Mouse (Mus musculus) heart, embryonic 15.5 days (tissue): ENCODE measurements around the gene Klhl22. TPM values are rescaled to one million over a fixed set of nuclear protein-coding genes. Genes with fewer than 3 reads are reported as not detected.

Experiments
- ATAC-seq: fragments of 200-750 bp; cut with Nextera tagmentation; replicated peaks from 2 replicates; pipeline ENCODE4 v1.8.0; 2017; ENCODE audit warnings: low read depth, moderate TSS enrichment; ENCODE audit not compliant: insufficient number of reproducible peaks, insufficient read depth, low FRiP score
- H3K27ac ChIP-seq: fragments of 300-500 bp; sonication (generic); 2 replicates; pipeline ENCODE4 v1.5.1; 2015; ENCODE audit warnings: mild to moderate bottlenecking, inconsistent platforms
- H3K27me3 ChIP-seq: fragments of 300-500 bp; sonication (generic); 2 replicates; pipeline ENCODE4 v1.6.1; 2015; ENCODE audit warnings: inconsistent platforms
- H3K36me3 ChIP-seq: fragments of 300-500 bp; sonication (generic); 2 replicates; pipeline ENCODE4 v1.6.1; 2015; ENCODE audit warnings: mild to moderate bottlenecking, inconsistent platforms
- H3K4me1 ChIP-seq: fragments of 300-500 bp; sonication (generic); replicated peaks from 2 replicates; pipeline ENCODE4 v1.6.1; 2015; ENCODE audit warnings: inconsistent platforms
- H3K4me2 ChIP-seq: fragments of 300-500 bp; sonication (generic); 2 replicates; pipeline ENCODE4 v1.6.1; 2015; ENCODE audit warnings: inconsistent platforms, mild to moderate bottlenecking, moderate library complexity
- H3K4me3 ChIP-seq: fragments of 300-500 bp; sonication (generic); 2 replicates; pipeline ENCODE4 v1.5.1; 2015; ENCODE audit warnings: mild to moderate bottlenecking, inconsistent platforms
- H3K9ac ChIP-seq: fragments of 300-500 bp; sonication (generic); 2 replicates; pipeline ENCODE4 v1.6.1; 2015; ENCODE audit warnings: mild to moderate bottlenecking, inconsistent platforms
- H3K9me3 ChIP-seq: fragments of 300-500 bp; sonication (generic); replicated peaks from 2 replicates; pipeline ENCODE4 v1.6.1; 2016; ENCODE audit warnings: inconsistent platforms
- WGBS: fragments of 180-500 bp; shearing (Covaris S2); methylation state at CpG from one replicate; pipeline ENCODE4 v1.1.7; 2015; ENCODE audit warnings: mixed read lengths; 5-methylcytosine and 5-hydroxymethylcytosine counted together
- polyA plus RNA-seq: library from polyadenylated mRNA; unstranded; fragments of >200 nt; fragmentation: Nextera tagmentation; extraction: Ambion mirVana; gene quantifications from 2 replicates; pipeline ENCODE4 v1.2.1, GENCODE M21; 2015

The Klhl22 gene
- polyA plus RNA-seq, 1 experiment from 2014 or later, result 33.0 TPM

DNA sequence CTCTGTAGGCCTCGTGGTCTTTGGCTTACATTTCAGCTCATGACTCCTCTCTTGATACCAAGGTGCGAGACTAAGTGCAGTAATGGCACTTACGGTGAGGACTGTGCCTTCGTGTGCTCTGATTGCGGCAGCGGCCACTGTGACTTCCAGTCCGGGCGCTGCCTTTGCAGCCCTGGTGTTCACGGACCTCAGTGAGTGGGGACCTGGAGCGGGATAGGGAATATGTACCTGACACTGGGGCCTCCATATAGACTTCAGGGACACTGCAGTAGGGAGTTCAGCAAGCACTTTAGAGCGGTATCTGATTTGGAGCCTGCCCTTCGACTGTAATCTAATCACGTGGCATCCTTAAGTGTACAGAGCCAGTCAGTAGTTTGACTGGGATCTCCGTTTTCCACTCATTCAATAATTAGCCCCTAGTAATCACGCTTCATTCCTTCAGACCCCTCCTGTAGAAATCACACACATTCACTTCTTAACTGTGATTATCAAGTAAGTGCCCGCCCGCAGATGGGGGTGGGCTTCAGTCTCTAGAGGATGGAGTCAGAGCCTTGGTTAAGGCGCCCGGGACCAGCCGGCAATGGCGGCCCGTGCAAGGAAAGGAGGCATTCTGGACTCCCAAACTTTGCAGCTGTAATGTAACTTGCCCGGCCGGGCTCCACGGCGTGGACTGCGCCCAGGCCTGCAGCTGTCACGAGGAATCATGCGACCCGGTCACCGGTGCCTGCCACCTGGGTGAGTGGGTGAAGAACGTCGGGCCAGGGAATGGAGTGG lies 44.4 kb downstream of the Klhl22 start:
- 0 out of 2 replicates have a peak overlapping the region, but pooled peaks have one; percentile 14 for H3K9ac ChIP-seq
- peak overlapping the region; percentile 82 for H3K4me2 ChIP-seq
- H3K4me3 ChIP-seq, result peak overlapping the region; percentile 43
- H3K27ac ChIP-seq, result no peak overlapping the region
- ATAC-seq, result no peak
- no peaks in the 10 kb centered on the region for H3K9me3 ChIP-seq
- H3K4me1 ChIP-seq, result peaks cover 73% of the 10 kb centered on the region
- no peaks in the 10 kb centered on the region for H3K36me3 ChIP-seq
- peaks cover 82% of the 10 kb centered on the region for H3K27me3 ChIP-seq
- WGBS, result 36% methylated on average over 33 of the region's 33 CpGs

DNA sequence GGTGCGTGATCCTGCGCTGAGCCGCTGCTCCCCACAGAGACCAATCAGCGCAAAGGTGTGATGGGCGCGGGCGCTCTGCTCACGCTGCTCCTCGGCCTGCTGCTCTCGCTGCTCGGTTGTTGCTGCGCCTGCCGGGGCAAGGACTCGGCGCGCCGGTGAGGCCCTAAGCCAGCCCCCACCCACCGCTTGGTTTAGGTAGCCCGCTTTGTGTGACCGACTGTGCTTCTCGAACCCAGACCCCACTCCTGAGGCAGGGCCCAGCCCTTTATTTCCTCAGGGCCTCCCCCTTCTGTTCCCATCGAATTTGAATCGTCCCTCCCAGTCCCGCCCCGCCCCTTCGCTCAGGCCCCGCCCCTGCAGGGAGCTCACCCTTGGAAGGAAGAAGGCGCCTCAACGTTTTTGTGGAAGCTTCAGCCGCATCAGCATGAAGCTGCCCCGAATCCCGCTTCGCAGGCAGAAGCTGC lies 45.1 kb downstream of the Klhl22 start:
- 21% methylated on average over 33 of the region's 33 CpGs for WGBS
- Histone ChIP-seq H3K27me3 (peaks cover 76% of the 10 kb centered on the region), H3K9ac (0 out of 2 replicates have a peak overlapping the region, but pooled peaks have one; percentile 14), H3K4me2 (peak overlapping the region; percentile 65), H3K36me3 (no peaks in the 10 kb centered on the region), H3K4me3 (peak overlapping the region; percentile 43), H3K27ac (no peak overlapping the region), H3K9me3 (no peaks in the 10 kb centered on the region), H3K4me1 (peaks cover 72% of the 10 kb centered on the region)
- no peak for ATAC-seq

DNA sequence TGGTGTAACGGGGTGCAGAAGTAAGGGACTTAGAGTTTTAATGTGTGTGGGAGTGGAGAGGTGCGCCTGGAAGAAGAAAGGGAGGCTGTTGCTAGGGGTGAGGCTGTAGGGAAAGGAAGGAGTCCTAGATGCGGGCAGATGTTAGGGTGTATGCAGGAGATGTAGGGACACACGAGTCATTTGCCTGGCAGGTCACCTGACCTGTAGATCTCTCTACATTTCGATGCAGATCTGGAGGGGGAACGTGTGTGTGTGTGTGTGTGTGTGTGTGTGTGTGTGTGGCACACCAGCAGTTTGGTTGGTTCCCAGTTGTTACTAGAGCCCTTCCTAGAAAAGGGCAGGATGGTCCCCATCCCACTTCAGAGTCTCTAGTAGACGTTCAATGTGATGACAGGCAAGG lies 45.6 kb downstream of the Klhl22 start:
- peaks cover 71% of the 10 kb centered on the region for H3K4me1 ChIP-seq
- WGBS, result 39% methylated on average over 7 of the region's 7 CpGs
- peaks cover 71% of the 10 kb centered on the region for H3K27me3 ChIP-seq
- peak overlapping the region; percentile 65 for H3K4me2 ChIP-seq
- H3K4me3 ChIP-seq, result peak overlapping the region; percentile 43
- H3K27ac ChIP-seq, result no peak overlapping the region
- ATAC-seq, result no peak
- H3K9ac ChIP-seq, result no peak overlapping the region
- no peaks in the 10 kb centered on the region for H3K9me3 ChIP-seq
- H3K36me3 ChIP-seq, result no peaks in the 10 kb centered on the region

DNA sequence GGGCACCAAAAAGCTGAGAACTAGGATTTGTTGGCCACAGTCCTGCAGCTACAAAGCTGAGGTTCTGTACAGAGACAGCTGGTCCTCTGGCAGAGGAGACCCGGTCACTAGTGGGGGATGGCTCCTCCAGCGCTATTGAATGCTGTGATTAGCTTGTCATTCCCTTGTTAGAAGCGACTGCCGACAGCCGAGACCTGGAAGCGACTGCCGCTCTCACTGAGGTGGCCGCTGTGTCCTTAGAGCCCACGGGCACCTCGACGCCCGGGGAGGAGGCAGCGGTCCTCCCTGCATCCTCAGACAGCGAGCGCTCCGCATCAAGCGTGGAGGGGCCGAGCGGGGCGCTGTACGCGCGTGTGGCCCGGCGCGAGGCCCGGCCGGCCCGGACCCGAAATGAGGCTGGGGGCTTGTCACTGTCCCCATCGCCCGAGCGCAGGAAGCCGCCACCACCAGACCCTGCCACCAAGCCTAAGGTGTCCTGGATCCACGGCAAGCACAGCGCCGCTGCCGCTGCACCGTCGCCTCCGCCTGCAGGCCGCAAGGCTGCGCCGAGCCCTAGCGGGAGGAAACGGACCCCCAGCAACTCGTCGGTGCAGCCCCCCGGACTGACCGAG lies 47.3 kb downstream of the Klhl22 start:
- H3K27ac ChIP-seq, result peak overlapping the region; percentile 43
- peaks cover 56% of the 10 kb centered on the region for H3K27me3 ChIP-seq
- H3K4me1 ChIP-seq, result peaks cover 79% of the 10 kb centered on the region
- WGBS, result 10% methylated on average over 48 of the region's 50 CpGs
- H3K4me3 ChIP-seq, result peak overlapping the region; percentile 57
- H3K9ac ChIP-seq, result peak overlapping the region; percentile 62
- no peaks in the 10 kb centered on the region for H3K9me3 ChIP-seq
- no peak for ATAC-seq
- H3K36me3 ChIP-seq, result no peaks in the 10 kb centered on the region
- peak overlapping the region; percentile 99 for H3K4me2 ChIP-seq

DNA sequence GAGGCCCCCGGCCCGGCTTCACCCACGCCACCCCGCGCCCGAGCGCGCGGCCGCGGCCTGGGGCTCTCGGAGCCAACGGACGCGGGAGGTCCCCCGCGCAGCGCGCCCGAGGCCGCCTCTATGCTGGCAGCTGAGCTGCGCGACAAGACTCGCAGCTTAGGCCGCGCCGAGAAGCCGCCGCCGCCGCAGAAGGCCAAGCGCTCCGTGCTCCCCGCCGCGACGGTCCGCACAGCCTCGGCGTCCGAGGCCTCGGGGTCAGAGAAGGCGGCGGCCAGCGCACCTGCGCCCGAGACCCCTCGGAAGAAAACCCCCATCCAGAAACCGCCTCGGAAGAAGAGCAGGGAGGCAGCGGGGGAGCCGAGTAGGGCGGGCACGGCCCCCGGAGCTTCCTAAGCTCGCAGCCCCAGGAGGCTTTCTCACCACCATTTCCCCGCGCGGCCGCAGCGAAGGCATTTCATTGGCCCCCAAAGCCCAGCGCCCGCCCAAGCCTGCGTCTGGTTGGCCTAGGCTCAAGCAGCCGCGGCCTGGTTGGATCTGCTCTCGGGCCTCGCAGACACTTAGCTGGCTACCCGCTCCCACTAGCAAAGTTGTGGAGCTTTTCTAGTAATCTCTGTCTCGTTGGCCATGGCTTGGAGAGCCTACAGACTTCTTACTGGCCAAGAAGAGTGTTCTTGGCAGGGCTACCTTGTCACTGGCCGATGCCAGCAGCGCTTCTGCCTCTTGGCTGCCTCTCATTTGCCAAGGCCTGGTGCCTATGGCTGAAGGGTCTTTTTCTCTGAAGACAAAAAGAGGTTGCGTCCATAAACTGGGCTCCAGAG lies 48.0 kb downstream of the Klhl22 start:
- Histone ChIP-seq H3K9me3 (no peaks in the 10 kb centered on the region), H3K4me3 (peak overlapping the region; percentile 57), H3K4me1 (peaks cover 78% of the 10 kb centered on the region), H3K27me3 (peaks cover 49% of the 10 kb centered on the region), H3K27ac (peak overlapping the region; percentile 43), H3K4me2 (peak overlapping the region; percentile 99), H3K9ac (peak overlapping the region; percentile 62), H3K36me3 (no peaks in the 10 kb centered on the region)
- 6% methylated on average over 73 of the region's 73 CpGs for WGBS
- ATAC-seq, result peak; percentile 76

DNA sequence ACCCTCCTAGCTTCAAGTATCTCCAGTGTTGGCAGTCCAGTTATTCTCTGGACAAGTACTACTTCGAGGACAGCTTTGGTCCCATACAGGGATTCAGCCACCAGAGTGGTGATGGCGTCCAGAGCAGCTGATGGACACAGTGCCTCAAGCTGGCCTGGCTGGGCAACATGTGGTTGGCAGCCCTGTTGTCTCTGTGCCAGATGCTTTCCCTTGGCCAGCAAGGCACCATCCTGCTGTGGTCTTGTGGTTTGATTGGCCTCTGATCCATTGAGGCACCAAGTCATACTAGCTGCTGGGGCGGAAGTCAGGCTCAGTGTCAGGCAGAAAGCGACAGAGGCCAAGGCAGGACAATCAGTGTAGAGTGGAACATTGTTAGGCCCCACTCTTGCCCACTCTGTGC lies 49.7 kb downstream of the Klhl22 start:
- Histone ChIP-seq H3K9me3 (no peaks in the 10 kb centered on the region), H3K36me3 (no peaks in the 10 kb centered on the region), H3K4me2 (no peak overlapping the region), H3K4me1 (peaks cover 60% of the 10 kb centered on the region), H3K9ac (no peak overlapping the region), H3K27ac (peak overlapping the region; percentile 56), H3K27me3 (peaks cover 43% of the 10 kb centered on the region), H3K4me3 (no peak overlapping the region)
- 70% methylated on average over 4 of the region's 4 CpGs for WGBS
- ATAC-seq, result no peak

DNA sequence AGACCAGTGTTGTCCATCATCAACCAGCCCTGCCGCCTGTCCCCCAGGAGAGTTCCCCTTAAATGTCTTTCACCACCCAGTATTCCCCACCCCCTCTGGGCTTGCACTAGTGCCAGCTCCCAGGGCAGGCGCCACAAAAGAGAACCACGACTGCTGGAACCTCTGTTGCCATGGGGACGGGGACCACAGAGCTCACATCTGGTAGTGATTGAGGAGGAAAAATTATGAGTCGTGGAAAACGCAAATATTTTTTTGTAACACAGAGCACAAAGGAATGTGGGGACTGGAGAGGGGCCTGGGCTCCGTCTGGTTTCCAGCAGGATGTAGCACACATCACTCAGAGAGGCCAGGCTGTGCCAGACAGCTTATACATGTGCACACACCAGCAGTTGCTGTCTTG lies 50.3 kb downstream of the Klhl22 start:
- Histone ChIP-seq H3K4me2 (no peak overlapping the region), H3K36me3 (no peaks in the 10 kb centered on the region), H3K27me3 (peaks cover 40% of the 10 kb centered on the region), H3K9me3 (no peaks in the 10 kb centered on the region), H3K9ac (no peak overlapping the region), H3K27ac (peak overlapping the region; percentile 56), H3K4me3 (no peak overlapping the region), H3K4me1 (peaks cover 55% of the 10 kb centered on the region)
- 31% methylated on average over 7 of the region's 7 CpGs for WGBS
- ATAC-seq, result peak; percentile 19; the same call in 1 of the 2 replicates

DNA sequence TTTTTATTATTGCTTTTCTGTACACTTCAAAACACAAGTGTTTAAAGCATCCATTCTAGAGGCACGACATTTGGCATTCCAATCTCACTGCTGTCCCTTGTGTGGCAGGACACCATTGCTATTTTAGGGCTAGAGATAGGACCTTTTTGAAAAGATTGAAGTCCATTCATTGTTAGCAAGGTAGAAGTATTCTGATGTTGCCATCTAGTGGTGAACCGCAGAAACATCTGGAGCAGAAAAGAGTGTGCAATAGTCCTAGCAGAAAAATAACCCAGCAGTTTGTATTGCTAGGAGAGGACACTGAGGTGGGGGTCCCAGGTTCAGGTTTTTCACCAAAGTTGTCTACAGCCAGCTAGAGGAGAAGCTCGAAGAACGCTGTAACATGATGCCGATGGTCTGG lies 52.7 kb downstream of the Klhl22 start:
- Histone ChIP-seq H3K36me3 (no peaks in the 10 kb centered on the region), H3K27me3 (peaks cover 33% of the 10 kb centered on the region), H3K9ac (no peak overlapping the region), H3K9me3 (no peaks in the 10 kb centered on the region), H3K4me2 (no peak overlapping the region), H3K4me3 (no peak overlapping the region), H3K27ac (no peak overlapping the region), H3K4me1 (peaks cover 53% of the 10 kb centered on the region)
- WGBS, result 4% methylated on average over 5 of the region's 5 CpGs
- no peak for ATAC-seq

DNA sequence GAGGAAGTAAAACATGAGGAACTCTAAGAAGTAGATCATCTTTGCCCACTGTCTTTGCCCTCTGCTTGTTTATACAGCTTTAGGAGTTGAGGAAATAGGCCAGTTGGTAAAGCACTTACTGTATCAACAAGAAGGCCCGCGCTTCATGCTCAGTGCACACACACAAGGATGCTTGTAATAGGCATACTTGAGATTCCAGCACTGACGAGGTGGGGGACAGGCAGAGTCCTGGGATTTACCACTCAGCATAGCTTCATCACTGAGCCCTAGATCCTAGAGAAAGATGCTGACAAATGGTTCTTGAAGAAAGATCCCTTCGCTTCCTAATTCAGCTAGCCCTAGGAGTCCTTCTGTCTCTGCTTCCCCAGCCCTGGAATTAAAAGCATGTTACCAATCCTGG lies 53.8 kb downstream of the Klhl22 start:
- no peaks in the 10 kb centered on the region for H3K36me3 ChIP-seq
- H3K27ac ChIP-seq, result no peak overlapping the region
- no peak overlapping the region for H3K4me2 ChIP-seq
- ATAC-seq, result no peak
- WGBS, result 37% methylated on average over 4 of the region's 4 CpGs
- H3K27me3 ChIP-seq, result peaks cover 33% of the 10 kb centered on the region
- H3K9me3 ChIP-seq, result no peaks in the 10 kb centered on the region
- no peak overlapping the region for H3K9ac ChIP-seq
- H3K4me3 ChIP-seq, result no peak overlapping the region
- H3K4me1 ChIP-seq, result peaks cover 43% of the 10 kb centered on the region

DNA sequence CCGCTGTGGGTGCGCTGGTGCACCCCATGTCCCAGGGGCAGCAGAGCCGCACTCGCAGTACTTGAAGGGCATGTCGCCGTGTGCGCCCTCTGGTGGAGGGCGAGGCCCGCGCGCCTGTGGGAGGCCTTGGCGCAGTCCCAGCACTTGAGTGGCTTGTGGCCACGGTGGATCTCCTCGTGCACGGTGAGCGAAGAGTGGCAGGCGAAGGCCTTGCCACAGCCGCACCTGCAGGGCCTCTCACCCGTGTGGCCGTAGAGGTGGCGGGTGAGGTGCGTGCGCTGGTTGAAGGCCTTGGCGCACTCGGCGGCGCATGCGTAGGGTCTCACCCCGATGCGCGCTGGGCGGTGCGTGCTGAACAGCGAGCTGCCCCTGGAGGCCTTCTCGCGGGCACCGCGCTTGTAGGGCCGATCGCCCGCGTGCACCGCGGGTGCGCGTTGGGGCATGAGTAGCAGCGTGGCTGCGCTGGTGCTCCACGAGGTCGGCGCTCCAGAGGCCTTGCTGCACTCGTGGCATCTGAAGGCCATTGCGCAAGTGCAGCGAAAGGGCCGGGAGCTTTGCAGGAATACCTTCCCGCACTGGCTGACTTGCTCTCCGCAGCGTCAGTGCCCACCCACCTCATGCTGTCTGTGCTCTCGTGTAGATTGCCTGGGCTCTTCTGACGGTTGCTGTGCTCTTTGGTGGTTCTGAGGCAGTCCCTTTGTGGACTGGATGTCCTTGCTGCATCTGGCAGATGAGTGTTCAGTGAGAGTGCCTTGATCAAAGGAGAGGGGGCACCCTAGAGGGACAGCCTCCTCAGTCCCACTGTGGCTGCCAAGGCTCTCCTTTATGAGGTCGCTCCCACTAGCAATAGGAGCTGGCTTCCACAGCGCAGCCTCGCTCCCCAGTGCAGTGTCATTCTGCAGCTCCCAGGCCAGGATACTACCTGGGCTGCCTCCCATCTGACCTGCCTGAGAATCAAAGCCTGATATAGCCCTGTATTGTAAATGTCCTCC lies 56.3 kb downstream of the Klhl22 start:
- peak overlapping the region; percentile 53 for H3K4me3 ChIP-seq
- no peaks in the 10 kb centered on the region for H3K36me3 ChIP-seq
- peaks cover 40% of the 10 kb centered on the region for H3K27me3 ChIP-seq
- H3K9me3 ChIP-seq, result no peaks in the 10 kb centered on the region
- ATAC-seq, result peak; percentile 75
- H3K4me1 ChIP-seq, result peaks cover 23% of the 10 kb centered on the region
- peak overlapping the region; percentile 60 for H3K9ac ChIP-seq
- H3K4me2 ChIP-seq, result peak overlapping the region; percentile 89
- H3K27ac ChIP-seq, result no peak overlapping the region
- WGBS, result 2% methylated on average over 63 of the region's 63 CpGs
